Mouse (Mus musculus) left cerebral cortex, adult 9 months (tissue): ENCODE results near the gene Slc47a1.

Experiments used
- DNase-seq, 2 experiments: peaks; one replicate each; pipeline ENCODE4 v3.0.0; 2022; ENCODE audit warnings: low spot score in 2 of 2

The Slc47a1 gene

GRCm38 (mm10) chr11:61378651-61379050, 506 bp upstream of the Slc47a1 start:
- DNase-seq, result no peak

- DNase-seq, result no peak
These were observed 9.5 kb downstream of the Slc47a1 start for GRCm38 (mm10) chr11:61368668-61369067.

- no peak for DNase-seq
These were observed 11.4 kb downstream of the Slc47a1 start for GRCm38 (mm10) chr11:61366517-61367273.

GRCm38 (mm10) chr11:61365938-61366337, 12.2 kb downstream of the Slc47a1 start:
- DNase-seq, result no peak

- DNase-seq, result no peak
These were observed 14.0 kb downstream of the Slc47a1 start for GRCm38 (mm10) chr11:61364096-61364495.

- DNase-seq, result no peak
These were observed 16.5 kb downstream of the Slc47a1 start for GRCm38 (mm10) chr11:61361515-61362190.

GRCm38 (mm10) chr11:61356600-61356999, 21.5 kb downstream of the Slc47a1 start:
- DNase-seq, result no peak

- DNase-seq, result no peak
These were observed 22.0 kb downstream of the Slc47a1 start for GRCm38 (mm10) chr11:61356111-61356510.

- DNase-seq, result no peak
These were observed 22.8 kb downstream of the Slc47a1 start for GRCm38 (mm10) chr11:61355351-61355750.

GRCm38 (mm10) chr11:61354346-61354745, 23.8 kb downstream of the Slc47a1 start:
- DNase-seq, result no peak

- DNase-seq, result no peak
These were observed 25.1 kb downstream of the Slc47a1 start for GRCm38 (mm10) chr11:61353038-61353437.

GRCm38 (mm10) chr11:61352138-61352651, 25.9 kb downstream of the Slc47a1 start:
- no peak for DNase-seq

- DNase-seq, result peak in 1 of 2 experiments; percentile 55
These were observed 28.8 kb downstream of the Slc47a1 start for GRCm38 (mm10) chr11:61349337-61349736.

GRCm38 (mm10) chr11:61346133-61346532, 32.0 kb downstream of the Slc47a1 start:
- no peak for DNase-seq

GRCm38 (mm10) chr11:61342505-61343420, 35.4 kb downstream of the Slc47a1 start, which contains the start of gene Slc47a2:
Slc47a2 (minus strand) TSS chr11:61342860.
- DNase-seq, result no peak

- no peak for DNase-seq
These were observed 36.2 kb downstream of the Slc47a1 start for GRCm38 (mm10) chr11:61341971-61342370.

GRCm38 (mm10) chr11:61341233-61341632, 36.9 kb downstream of the Slc47a1 start:
- DNase-seq, result no peak

GRCm38 (mm10) chr11:61340374-61340773, 37.8 kb downstream of the Slc47a1 start:
- no peak for DNase-seq

- peak in 1 of 2 experiments; percentile 8 for DNase-seq
These were observed 40.6 kb downstream of the Slc47a1 start for GRCm38 (mm10) chr11:61337586-61337985.

- no peak for DNase-seq
These were observed 57.0 kb downstream of the Slc47a1 start for GRCm38 (mm10) chr11:61320904-61321687.
